Mouse (Mus musculus) gastrocnemius, postnatal 4 days (tissue): Measurements from ENCODE around the gene Dgke. TPM values are rescaled to one million over a fixed set of nuclear protein-coding genes. Genes with fewer than 3 reads are reported as not detected.

Experiments used
- total RNA-seq, 2 experiments: library from RNA; stranded (reverse); gene quantifications; 2 replicates each; pipeline ENCODE4 v1.2.3; 2021

Gene Dgke
- total RNA-seq, 2 experiments from 2014 or later = 4.6 to 4.9 TPM

Other genes starting within 250 kb of the Dgke start
- 10 to 100 TPM; 85.1 to 86.5 TPM for gene Akap1, start 202.3 kb downstream of the Dgke start, total RNA-seq
- 10 to 100 TPM; 37.2 to 44.1 TPM for gene Scpep1, start 111.4 kb downstream of the Dgke start, total RNA-seq
- not detected for gene Elobl, start 99.9 kb downstream of the Dgke start, total RNA-seq
- gene Coil, start 96.6 kb downstream of the Dgke start, total RNA-seq = 1 to 10 TPM; 8.9 to 10.0 TPM
- gene Trim25, start 67.5 kb downstream of the Dgke start, total RNA-seq = 10 to 100 TPM; 27.9 to 32.3 TPM
- under 1 TPM in 1 of 2 experiments, not detected in 1; 0.56 TPM for gene Gm525, start 7.0 kb upstream of the Dgke start, total RNA-seq
- gene Nog, start 235.5 kb upstream of the Dgke start, total RNA-seq = 1 to 10 TPM; 4.2 to 5.6 TPM